Mouse (Mus musculus) kidney, postnatal 10 days (tissue): ENCODE results near the gene Krtap28-10.
"Not testable (repeated sequence)": the region's sequence is repeated elsewhere in the genome, so short reads cannot be mapped to it uniquely, and the experiment has no call there.

Experiments used
- DNase-seq: peaks from one replicate; pipeline ENCODE4 v3.0.0; 2021; ENCODE audit warnings: mixed read lengths

The Krtap28-10 gene

DNA sequence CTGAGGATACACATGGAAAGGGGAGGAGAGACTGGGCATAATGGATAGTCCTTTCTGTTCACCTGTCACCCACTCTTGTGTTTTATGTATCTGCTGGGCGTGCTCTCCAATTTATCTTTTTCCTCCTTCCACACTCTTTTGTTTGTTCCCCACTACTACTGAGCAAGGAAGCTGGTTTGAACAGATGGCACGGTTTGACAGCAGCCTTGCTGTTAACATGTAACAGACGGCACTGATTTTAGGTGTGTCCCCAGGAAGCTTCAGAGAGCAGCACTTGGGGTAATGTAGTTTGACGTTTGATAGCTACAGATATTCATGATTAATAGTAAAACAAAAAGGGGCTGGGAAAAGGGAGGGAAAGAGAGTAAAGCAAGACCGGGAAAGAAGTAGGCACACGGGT, 34.8 kb downstream of the Krtap28-10 start:
- no peak for DNase-seq

DNA sequence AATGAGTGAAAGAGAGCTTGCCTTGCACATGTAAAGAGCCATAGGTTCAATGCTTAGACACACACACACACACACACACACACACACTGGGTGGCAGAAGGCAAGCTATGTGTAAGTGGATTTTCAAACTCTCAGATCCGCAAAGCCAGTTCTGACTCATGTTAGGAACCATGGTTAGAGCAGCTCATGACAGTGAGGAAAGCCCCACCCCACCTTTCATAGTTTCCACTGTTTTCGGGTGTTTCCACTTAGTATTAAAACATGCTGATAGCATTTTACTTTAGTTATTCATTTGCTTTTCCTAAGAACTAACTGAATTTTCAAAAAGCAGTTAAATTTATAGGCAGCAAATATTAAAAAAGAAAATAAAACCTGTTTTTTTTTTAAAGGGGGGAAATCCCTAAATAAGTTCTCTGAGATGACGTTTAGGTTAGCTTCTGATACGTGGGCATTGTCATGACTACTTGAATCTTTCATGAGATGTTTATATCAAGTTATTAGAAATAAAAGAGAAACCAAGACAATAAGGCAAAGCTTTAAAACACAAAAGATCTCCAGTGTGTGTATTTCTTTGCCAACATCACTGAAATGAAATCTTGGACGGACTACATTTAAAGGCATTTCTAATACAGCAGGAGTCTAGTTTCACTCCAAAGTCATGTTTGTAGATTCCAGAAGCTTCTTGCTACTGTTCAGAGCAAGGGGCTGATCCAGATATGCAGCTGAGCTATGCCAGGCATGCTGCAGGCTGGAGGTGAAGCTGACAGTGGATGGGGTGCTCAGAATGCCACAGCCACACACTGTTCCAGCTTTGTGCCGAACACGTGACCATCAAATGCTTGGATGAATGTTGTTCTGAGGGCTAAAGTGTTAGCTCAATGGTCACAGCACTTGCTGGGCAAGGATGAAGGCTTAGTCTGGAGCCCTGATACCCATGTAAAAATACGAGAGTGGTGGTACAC, 35.8 kb downstream of the Krtap28-10 start:
- DNase-seq, result no peak

DNA sequence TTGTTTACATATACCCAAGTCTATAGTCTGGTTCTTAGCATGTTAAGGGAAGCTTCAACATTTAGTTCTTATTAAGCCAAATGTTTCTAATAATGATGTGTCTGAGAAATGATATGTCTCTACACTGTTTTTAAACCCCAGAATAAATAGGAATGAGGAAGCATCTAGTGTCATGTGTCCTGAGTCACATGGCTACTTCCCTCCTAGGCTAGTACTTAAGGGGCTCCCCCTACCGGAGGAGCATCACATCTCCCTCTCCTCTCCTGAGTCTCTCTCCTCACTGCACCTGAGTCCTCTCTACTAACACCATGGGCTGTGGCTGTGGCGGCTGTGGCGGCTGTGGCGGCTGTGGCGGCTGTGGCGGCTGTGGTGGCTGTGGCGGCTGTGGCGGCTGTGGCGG, 42.0 kb downstream of the Krtap28-10 start, which contains the start of gene Gm47959:
TSS of gene Gm47959 (plus strand) at position 243 of the 400 bp plus-strand sequence.
- DNase-seq, result not testable (repeated sequence)

DNA sequence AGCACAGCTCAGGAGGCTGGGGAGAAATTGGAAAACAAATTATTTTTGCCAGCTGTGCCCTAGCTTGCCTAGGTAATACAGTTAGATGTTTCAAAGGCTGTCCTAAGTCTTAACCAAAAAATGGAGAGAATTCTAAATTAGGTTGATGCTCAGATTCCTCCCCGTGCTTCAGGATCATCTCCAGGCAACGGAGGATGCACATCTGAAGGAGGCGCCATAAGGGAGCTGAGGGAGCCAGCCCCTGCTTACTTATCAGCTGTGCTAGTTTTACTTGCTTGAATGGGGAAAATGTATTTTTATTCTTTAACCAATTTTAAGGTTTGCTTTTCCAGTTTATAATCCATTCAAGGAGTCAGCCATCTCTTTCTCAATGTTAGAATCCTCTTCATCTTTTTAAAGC, 48.3 kb downstream of the Krtap28-10 start:
- DNase-seq, result no peak

DNA sequence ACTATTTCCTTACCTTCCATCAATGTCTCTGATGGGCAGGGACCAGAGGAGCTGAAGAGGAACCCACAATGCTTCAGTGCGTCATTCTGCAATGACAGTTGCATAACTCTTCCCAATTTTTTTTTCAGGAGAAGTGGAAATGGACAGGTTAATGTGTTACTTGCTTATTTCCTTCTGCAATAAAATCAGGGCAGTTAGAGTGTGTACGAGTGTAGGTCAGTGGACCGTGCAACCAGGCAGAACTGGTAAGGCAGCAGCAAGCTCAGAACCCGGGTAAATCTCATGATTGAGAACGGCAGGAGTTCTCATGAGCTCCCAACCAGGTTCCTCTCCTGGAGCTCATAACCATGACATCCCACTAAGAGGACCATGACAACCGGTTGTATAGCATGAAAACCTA, 50.2 kb downstream of the Krtap28-10 start:
- peak; percentile 45 for DNase-seq

DNA sequence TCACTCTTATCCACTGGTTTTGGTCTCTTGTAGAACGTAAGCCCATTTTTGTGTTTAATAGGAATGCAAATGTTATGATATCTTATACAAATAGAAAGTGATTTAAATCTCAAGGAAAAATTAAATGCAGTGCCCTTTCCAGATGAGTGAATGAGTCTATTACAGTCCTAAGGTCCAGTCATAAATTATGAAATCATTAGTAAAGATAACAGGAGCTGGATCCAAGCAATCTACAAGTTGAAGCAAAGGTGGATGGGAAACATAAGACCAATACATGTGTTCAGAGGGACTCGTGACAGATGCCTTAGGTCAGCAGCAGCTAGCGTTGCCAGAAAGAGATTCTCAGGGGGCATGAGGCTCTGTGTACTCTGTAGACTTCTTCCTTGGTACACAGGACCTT, 50.7 kb downstream of the Krtap28-10 start:
- no peak for DNase-seq
